Mouse (Mus musculus) left cerebral cortex, postnatal 36 days (tissue): ENCODE measurements around the gene Atf7ip. TPM values are rescaled to one million over a fixed set of nuclear protein-coding genes. Genes with fewer than 3 reads are reported as not detected.
"Not testable (repeated sequence)": the region's sequence is repeated elsewhere in the genome, so short reads cannot be mapped to it uniquely, and the experiment has no call there.

Source experiments
- DNase-seq, 2 experiments: peaks; one replicate each; pipeline ENCODE4 v3.0.0; 2021 to 2022; ENCODE audit warnings: low spot score in 2 of 2, mixed read lengths in 1 of 2
- intact Hi-C: fragments of 180-260 bp; cut with DNase I; formaldehyde crosslinking; loops from one replicate; pipeline ENCODE4 v1.15.1; 2025
- total RNA-seq, 2 experiments: library from RNA; stranded (reverse); gene quantifications; 2 replicates each; pipeline ENCODE4 v1.2.3; 2021

Atf7ip gene
- 100 to 1,000 TPM; 102 to 125 TPM for total RNA-seq

GRCm38 (mm10) chr6:136505867-136506266, at the start of gene Atf7ip:
TSS of gene Atf7ip (plus strand) at chr6:136506167.
- intact Hi-C loops, DNase-seq: not testable (repeated sequence)

GRCm38 (mm10) chr6:136456302-136456701, 49.7 kb upstream of the Atf7ip start:
- no peak for DNase-seq
- intact Hi-C loops: no loop called here

GRCm38 (mm10) chr6:136459156-136459555, 46.8 kb upstream of the Atf7ip start:
- intact Hi-C loops: no loop called here
- DNase-seq: no peak

- no peak for DNase-seq
Observed at GRCm38 (mm10) chr6:136463491-136463890, 42.5 kb upstream of the Atf7ip start.

GRCm38 (mm10) chr6:136464121-136464621, 41.8 kb upstream of the Atf7ip start:
- intact Hi-C loops: no loop called here
- no peak for DNase-seq

More at GRCm38 (mm10) chr6:136463491-136463890, 42.5 kb upstream of the Atf7ip start:
- intact Hi-C loops: no loop called here

GRCm38 (mm10) chr6:136465021-136465420, 40.9 kb upstream of the Atf7ip start:
- no peak for DNase-seq
- intact Hi-C loops: no loop called here

GRCm38 (mm10) chr6:136465959-136466381, 40.0 kb upstream of the Atf7ip start:
- DNase-seq: peak; percentile 55 to 63
- intact Hi-C loops: loop anchor here (1.0 to 2.0 kb wide), 2 partner anchors 52 to 93 kb away; no protein-coding TSS in a partner anchor

GRCm38 (mm10) chr6:136466956-136467750, 38.8 kb upstream of the Atf7ip start:
- DNase-seq: peak; percentile 78 to 86
- intact Hi-C loops: loop anchor here (1.0 to 2.0 kb wide), 2 partner anchors 51 to 92 kb away; no protein-coding TSS in a partner anchor

GRCm38 (mm10) chr6:136467837-136468236, 38.1 kb upstream of the Atf7ip start:
- DNase-seq: no peak
- intact Hi-C loops: loop anchor here (2.0 kb wide), 1 partner anchor 91 kb away; no protein-coding TSS in a partner anchor

- intact Hi-C loops: no loop called here
- DNase-seq: peak; percentile 80 to 86
Observed at GRCm38 (mm10) chr6:136468401-136468912, 37.5 kb upstream of the Atf7ip start.

- no peak for DNase-seq
- intact Hi-C loops: no loop called here
Observed at GRCm38 (mm10) chr6:136468974-136469792, 36.8 kb upstream of the Atf7ip start.

- intact Hi-C loops: no loop called here
- no peak for DNase-seq
Observed at GRCm38 (mm10) chr6:136469807-136470206, 36.2 kb upstream of the Atf7ip start.

- intact Hi-C loops: no loop called here
- DNase-seq: peak; percentile 72
Observed at GRCm38 (mm10) chr6:136470321-136471230, 35.4 kb upstream of the Atf7ip start.

- no peak for DNase-seq
Observed at GRCm38 (mm10) chr6:136471601-136472000, 34.4 kb upstream of the Atf7ip start.

GRCm38 (mm10) chr6:136472779-136473178, 33.2 kb upstream of the Atf7ip start:
- no peak for DNase-seq
- intact Hi-C loops: no loop called here

More at GRCm38 (mm10) chr6:136471601-136472000, 34.4 kb upstream of the Atf7ip start:
- intact Hi-C loops: no loop called here

GRCm38 (mm10) chr6:136473472-136474129, 32.4 kb upstream of the Atf7ip start:
- intact Hi-C loops: no loop called here
- no peak for DNase-seq

- DNase-seq: peak in 1 of 2 experiments; percentile 21
- intact Hi-C loops: no loop called here
Observed at GRCm38 (mm10) chr6:136475171-136475860, 30.7 kb upstream of the Atf7ip start.

GRCm38 (mm10) chr6:136477878-136478277, 28.1 kb upstream of the Atf7ip start:
- no peak for DNase-seq
- intact Hi-C loops: no loop called here
